Mouse (Mus musculus) limb, embryonic 14.5 days (tissue): ENCODE data around the gene Dhx32. TPM values are rescaled to one million over a fixed set of nuclear protein-coding genes. Genes with fewer than 3 reads are reported as not detected.
A peak's percentile ranks its signal among the peaks of the same experiment; 100 is the strongest.

Source experiments
- ATAC-seq: fragments of 200-750 bp; cut with Nextera tagmentation; 2 replicates; pipeline ENCODE4 v1.8.0; 2017; ENCODE audit warnings: low read depth, moderate number of reproducible peaks, moderate TSS enrichment; ENCODE audit not compliant: low FRiP score
- DNase-seq: peaks from one replicate; pipeline ENCODE4 v3.0.0-alpha.2; 2015; ENCODE audit warnings: low spot score
- H3K27ac ChIP-seq: fragments of 300-500 bp; sonication (generic); replicated peaks from 2 replicates; pipeline ENCODE4 v1.5.1; 2014; ENCODE audit warnings: low read depth, mild to moderate bottlenecking, low read length, moderate library complexity, mixed read lengths
- H3K27me3 ChIP-seq: fragments of 300-500 bp; sonication (generic); 2 replicates; pipeline ENCODE4 v1.6.1; 2014; ENCODE audit warnings: low read length, mixed read lengths; ENCODE audit not compliant: control insufficient read depth, insufficient read depth
- H3K36me3 ChIP-seq: fragments of 300-500 bp; sonication (generic); 2 replicates; pipeline ENCODE4 v1.6.1; 2014; ENCODE audit warnings: mild to moderate bottlenecking, low read length, moderate library complexity, mixed read lengths; ENCODE audit not compliant: control insufficient read depth, insufficient read depth
- H3K4me1 ChIP-seq: fragments of 300-500 bp; sonication (generic); 2 replicates; pipeline ENCODE4 v1.6.1; 2014; ENCODE audit warnings: antibody characterized with exemption, low read length, mixed read lengths; ENCODE audit not compliant: control insufficient read depth, insufficient read depth
- H3K4me2 ChIP-seq: fragments of 300-500 bp; sonication (generic); replicated peaks from 2 replicates; pipeline ENCODE4 v1.6.1; 2014; ENCODE audit warnings: low read depth, mild to moderate bottlenecking, low read length, moderate library complexity; ENCODE audit not compliant: severe bottlenecking
- H3K4me3 ChIP-seq: fragments of 300-500 bp; sonication (generic); replicated peaks from 2 replicates; pipeline ENCODE4 v1.5.1; 2014; ENCODE audit warnings: low read length
- H3K9ac ChIP-seq: fragments of 300-500 bp; sonication (generic); 2 replicates; pipeline ENCODE4 v1.6.1; 2014; ENCODE audit warnings: mild to moderate bottlenecking, low read depth, low read length, moderate library complexity; ENCODE audit not compliant: severe bottlenecking
- H3K9me3 ChIP-seq: fragments of 300-500 bp; sonication (generic); 2 replicates; pipeline ENCODE4 v1.6.1; 2016; ENCODE audit warnings: low read length; ENCODE audit not compliant: control insufficient read depth
- POLR2A ChIP-seq: fragments of 200-500 bp; IDR thresholded peaks from 2 replicates; pipeline ENCODE4 v1.8.0; 2012; ENCODE audit warnings: inconsistent platforms, mild to moderate bottlenecking, moderate library complexity, borderline replicate concordance; ENCODE audit not compliant: insufficient read depth, insufficient read length; ENCODE audit errors: extremely low read depth
- WGBS: fragments of 180-500 bp; shearing (Covaris S2); extraction: QIAGEN DNeasy Blood & Tissue Kit; methylation state at CpG from one replicate; pipeline ENCODE4 v1.1.7; 2014; 5-methylcytosine and 5-hydroxymethylcytosine counted together
- polyA plus RNA-seq, 2 experiments: library from polyadenylated mRNA; depleted of rRNA in 1 of 2; stranded (reverse) in 1 of 2; unstranded in 1 of 2; fragments of >200 nt; fragmentation: Nextera tagmentation in 1 of 2; extraction: Ambion mirVana in 1 of 2; gene quantifications; 2 replicates each; pipeline versions ENCODE4 v1.2.1 to v1.2.3; 2012 to 2014

Gene Dhx32
- polyA plus RNA-seq, 2 experiments, result 15.5 to 21.7 TPM

GRCm38 (mm10) chr7:133750666-133751065, 31.9 kb downstream of the Dhx32 start:
- no peaks in the 10 kb centered on the region for H3K9me3 ChIP-seq
- no peak overlapping the region for H3K4me2 ChIP-seq
- no peak for ATAC-seq
- no peak for DNase-seq
- H3K4me3 ChIP-seq, result no peak overlapping the region
- H3K4me1 ChIP-seq, result no peaks in the 10 kb centered on the region
- no peak overlapping the region for H3K9ac ChIP-seq
- no peaks in the 10 kb centered on the region for H3K27me3 ChIP-seq
- WGBS, result 60% methylated on average over 5 of the region's 5 CpGs
- TF ChIP-seq POLR2A, result no peak
- H3K36me3 ChIP-seq, result no peaks in the 10 kb centered on the region
- no peak overlapping the region for H3K27ac ChIP-seq

GRCm38 (mm10) chr7:133748753-133749152, 33.8 kb downstream of the Dhx32 start:
- H3K4me1 ChIP-seq, result no peaks in the 10 kb centered on the region; the same call in 1 of the 2 replicates
- TF ChIP-seq POLR2A, result no peak
- DNase-seq (no peak), ATAC-seq (no peak)
- no peak overlapping the region for H3K4me3 ChIP-seq
- no peak overlapping the region for H3K9ac ChIP-seq
- H3K36me3 ChIP-seq, result no peaks in the 10 kb centered on the region
- no peaks in the 10 kb centered on the region for H3K27me3 ChIP-seq
- WGBS, result 82% methylated on average over 14 of the region's 14 CpGs
- no peak overlapping the region for H3K27ac ChIP-seq
- no peak overlapping the region for H3K4me2 ChIP-seq
- no peaks in the 10 kb centered on the region for H3K9me3 ChIP-seq

- H3K9me3 ChIP-seq, result no peaks in the 10 kb centered on the region
Observed at GRCm38 (mm10) chr7:133747372-133747771, 35.2 kb downstream of the Dhx32 start.

GRCm38 (mm10) chr7:133744701-133745100, 37.8 kb downstream of the Dhx32 start:
- peak overlapping the region; percentile 12; the same call in 1 of the 2 replicates for H3K9ac ChIP-seq
- no peak overlapping the region for H3K27ac ChIP-seq
- DNase-seq (no peak), ATAC-seq (no peak; the same call in 1 of the 2 replicates)
- H3K4me3 ChIP-seq, result no peak overlapping the region
- H3K36me3 ChIP-seq, result peaks cover 7% of the 10 kb centered on the region; the same call in 1 of the 2 replicates
- WGBS, result 48% methylated on average over 4 of the region's 4 CpGs
- H3K4me2 ChIP-seq, result no peak overlapping the region
- H3K4me1 ChIP-seq, result no peaks in the 10 kb centered on the region; the same call in 1 of the 2 replicates
- H3K27me3 ChIP-seq, result no peaks in the 10 kb centered on the region
- TF ChIP-seq POLR2A, result no peak
- no peaks in the 10 kb centered on the region for H3K9me3 ChIP-seq

More at GRCm38 (mm10) chr7:133747372-133747771, 35.2 kb downstream of the Dhx32 start:
- no peak for TF ChIP-seq POLR2A
- H3K4me1 ChIP-seq, result no peaks in the 10 kb centered on the region; the same call in 1 of the 2 replicates
- no peak overlapping the region for H3K27ac ChIP-seq
- H3K27me3 ChIP-seq, result no peaks in the 10 kb centered on the region
- no peak overlapping the region for H3K9ac ChIP-seq
- 80% methylated on average over 8 of the region's 8 CpGs for WGBS
- DNase-seq (no peak), ATAC-seq (no peak)
- H3K4me2 ChIP-seq, result no peak overlapping the region
- 0 out of 2 replicates have a peak, but pooled peaks cover under 1% of the 10 kb centered on the region for H3K36me3 ChIP-seq
- no peak overlapping the region for H3K4me3 ChIP-seq

- 76% methylated on average over 1 of the region's 1 CpGs for WGBS
- Histone ChIP-seq H3K9ac (no peak overlapping the region), H3K4me2 (no peak overlapping the region), H3K4me1 (no peaks in the 10 kb centered on the region; the same call in 1 of the 2 replicates), H3K9me3 (no peaks in the 10 kb centered on the region), H3K27ac (no peak overlapping the region), H3K4me3 (no peak overlapping the region), H3K36me3 (peaks cover 7% of the 10 kb centered on the region; the same call in 1 of the 2 replicates), H3K27me3 (no peaks in the 10 kb centered on the region)
- DNase-seq (no peak), ATAC-seq (no peak)
- TF ChIP-seq POLR2A, result no peak
Observed at GRCm38 (mm10) chr7:133744209-133744608, 38.3 kb downstream of the Dhx32 start.
